Mouse (Mus musculus) limb, embryonic 12.5 days (tissue): ENCODE data around the gene Olfml2a. TPM values are rescaled to one million over a fixed set of nuclear protein-coding genes. Genes with fewer than 3 reads are reported as not detected.

Experiments
- ATAC-seq: fragments of 200-750 bp; cut with Nextera tagmentation; 2 replicates; pipeline ENCODE4 v1.8.0; 2017; ENCODE audit warnings: low read depth, moderate TSS enrichment; ENCODE audit not compliant: insufficient number of reproducible peaks, insufficient read depth, low FRiP score, low TSS enrichment
- H3K27ac ChIP-seq: fragments of 300-500 bp; sonication (generic); 2 replicates; pipeline ENCODE4 v1.5.1; 2016; ENCODE audit warnings: mild to moderate bottlenecking, moderate library complexity
- H3K27me3 ChIP-seq: fragments of 300-500 bp; sonication (generic); 2 replicates; pipeline ENCODE4 v1.6.1; 2016; ENCODE audit warnings: mild to moderate bottlenecking, moderate library complexity
- H3K36me3 ChIP-seq: fragments of 300-500 bp; sonication (generic); 2 replicates; pipeline ENCODE4 v1.6.1; 2016; ENCODE audit warnings: mild to moderate bottlenecking, moderate library complexity
- H3K4me1 ChIP-seq: fragments of 300-500 bp; sonication (generic); replicated peaks from 2 replicates; pipeline ENCODE4 v1.6.1; 2016
- H3K4me2 ChIP-seq: fragments of 300-500 bp; sonication (generic); 2 replicates; pipeline ENCODE4 v1.6.1; 2016; ENCODE audit warnings: mild to moderate bottlenecking, moderate library complexity
- H3K4me3 ChIP-seq: fragments of 300-500 bp; sonication (generic); replicated peaks from 2 replicates; pipeline ENCODE4 v1.5.1; 2016; ENCODE audit warnings: mild to moderate bottlenecking
- H3K9ac ChIP-seq: fragments of 300-500 bp; sonication (generic); replicated peaks from 2 replicates; pipeline ENCODE4 v1.6.1; 2016; ENCODE audit warnings: mild to moderate bottlenecking, moderate library complexity
- H3K9me3 ChIP-seq: fragments of 300-500 bp; sonication (generic); 2 replicates; pipeline ENCODE4 v1.6.1; 2016; ENCODE audit warnings: mild to moderate bottlenecking, moderate library complexity
- WGBS: fragments of 180-500 bp; shearing (Covaris S2); methylation state at CpG from one replicate; pipeline ENCODE4 v1.1.7; 2016; 5-methylcytosine and 5-hydroxymethylcytosine counted together
- polyA plus RNA-seq: library from polyadenylated mRNA; unstranded; fragments of >200 nt; fragmentation: Nextera tagmentation; extraction: Ambion mirVana; gene quantifications from 2 replicates; pipeline ENCODE4 v1.2.1, GENCODE M21; 2016

The Olfml2a gene
- polyA plus RNA-seq, 1 experiment from 2014 or later, result 4.7 TPM

GRCm38 (mm10) chr2:38924571-38924970 is 7.2 kb upstream of the Olfml2a start:
- H3K4me3 ChIP-seq, result peak overlapping the region; percentile 83

DNA sequence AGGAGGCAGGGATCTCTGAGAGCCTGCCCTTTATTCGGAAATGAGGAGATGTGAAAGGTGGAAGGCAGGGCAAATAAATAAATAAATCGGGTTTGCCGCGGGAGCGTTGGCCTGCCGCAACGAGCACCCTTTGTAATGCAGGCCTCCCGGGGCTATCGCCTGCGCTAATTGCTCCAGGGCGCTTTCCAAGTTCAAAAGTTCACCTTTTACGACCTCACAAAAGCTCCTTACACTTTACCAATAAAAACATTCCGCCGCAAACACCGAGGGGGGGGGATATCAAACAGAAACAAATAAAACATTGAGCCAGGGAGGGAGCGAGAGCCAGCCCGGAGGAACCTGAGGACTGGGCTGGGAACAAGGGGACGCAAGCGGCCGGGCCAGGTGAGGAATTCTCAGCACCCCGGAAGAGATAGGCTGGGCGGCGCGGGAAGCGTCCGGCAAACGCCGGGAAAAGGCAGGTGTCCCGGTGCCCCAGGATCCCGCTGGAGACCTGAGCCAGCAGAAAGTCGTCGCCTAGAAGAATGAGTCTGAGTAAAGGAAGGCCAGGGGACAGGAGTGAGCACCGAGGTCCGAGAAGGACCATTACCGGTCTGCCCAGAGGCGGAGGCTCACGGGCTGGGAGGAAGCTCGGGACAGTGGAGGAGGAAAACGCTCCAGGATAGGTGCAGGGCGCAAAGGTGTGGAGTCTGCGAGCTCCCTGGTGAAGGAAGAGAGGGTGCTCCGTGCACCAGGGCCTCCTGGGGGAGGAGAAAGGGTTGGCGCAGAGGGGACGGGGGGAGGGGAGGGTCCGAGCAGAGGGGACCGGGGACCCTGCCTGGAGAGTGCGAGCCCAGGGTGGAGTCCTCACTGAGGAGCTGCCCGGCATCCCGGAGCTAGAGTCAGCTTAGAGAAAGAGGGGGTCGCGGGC is 6.4 kb upstream of the Olfml2a start:
- Histone ChIP-seq H3K36me3 (no peaks in the 10 kb centered on the region), H3K27ac (no peak overlapping the region)
- WGBS, result under 1% methylated on average over 46 of the region's 51 CpGs

More at GRCm38 (mm10) chr2:38924571-38924970, 7.2 kb upstream of the Olfml2a start:
- no peak for ATAC-seq
- Histone ChIP-seq H3K27ac (no peak overlapping the region), H3K9ac (no peak overlapping the region), H3K4me1 (peaks cover 13% of the 10 kb centered on the region), H3K4me2 (peak overlapping the region; percentile 99), H3K27me3 (peaks cover 13% of the 10 kb centered on the region), H3K36me3 (no peaks in the 10 kb centered on the region), H3K9me3 (no peaks in the 10 kb centered on the region)
- WGBS, result under 1% methylated on average over 10 of the region's 10 CpGs

DNA sequence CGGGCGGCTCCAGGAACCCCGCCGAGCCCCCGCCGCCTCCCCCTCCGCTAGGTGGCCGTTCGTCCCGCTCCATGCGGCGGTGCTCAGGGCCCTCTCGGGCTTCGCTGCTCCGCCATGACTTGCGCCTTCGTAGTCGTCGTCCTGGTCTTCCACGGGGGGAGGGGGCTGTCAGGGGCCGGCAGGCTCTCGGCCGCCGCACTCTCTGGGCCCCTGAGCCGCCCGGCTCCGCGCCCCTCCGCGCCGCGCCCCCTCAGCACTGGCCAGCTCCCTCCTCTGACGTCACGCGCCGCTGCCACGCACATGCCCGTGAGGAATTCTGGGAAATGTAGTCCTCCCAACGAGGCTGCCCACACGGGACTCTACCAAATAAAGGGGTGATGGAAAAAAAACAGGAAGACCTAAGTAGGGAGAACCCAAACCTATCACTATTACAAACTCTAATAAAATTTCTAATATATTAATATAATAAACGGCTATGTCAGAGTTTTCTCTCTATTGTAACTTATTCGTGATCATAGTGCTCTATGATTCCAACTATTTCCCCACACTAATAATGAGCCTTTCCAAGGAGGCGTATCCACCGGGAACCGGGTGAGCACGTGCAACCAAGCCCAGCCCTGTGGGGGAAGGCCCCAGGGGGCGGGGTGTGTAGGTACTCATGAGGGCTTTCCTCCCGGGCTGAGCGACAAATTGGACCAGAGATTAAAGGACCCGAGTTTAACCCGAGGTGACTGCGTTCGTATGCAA is 5.5 kb upstream of the Olfml2a start:
- Histone ChIP-seq H3K36me3 (no peaks in the 10 kb centered on the region), H3K4me3 (peak overlapping the region; percentile 83), H3K27ac (no peak overlapping the region), H3K27me3 (peaks cover 13% of the 10 kb centered on the region), H3K9me3 (no peaks in the 10 kb centered on the region), H3K4me2 (peak overlapping the region; percentile 99), H3K9ac (peak overlapping the region; percentile 65), H3K4me1 (peaks cover 14% of the 10 kb centered on the region)
- ATAC-seq, result peak; percentile 94
- WGBS, result under 1% methylated on average over 50 of the region's 53 CpGs

More for the DNA sequence above, 6.4 kb upstream of the Olfml2a start:
- H3K4me2 ChIP-seq, result peak overlapping the region; percentile 99
- H3K27me3 ChIP-seq, result peaks cover 13% of the 10 kb centered on the region
- peak overlapping the region; percentile 65 for H3K9ac ChIP-seq
- H3K9me3 ChIP-seq, result no peaks in the 10 kb centered on the region
- peak overlapping the region; percentile 83 for H3K4me3 ChIP-seq
- ATAC-seq, result peak; percentile 72
- peaks cover 13% of the 10 kb centered on the region for H3K4me1 ChIP-seq

DNA sequence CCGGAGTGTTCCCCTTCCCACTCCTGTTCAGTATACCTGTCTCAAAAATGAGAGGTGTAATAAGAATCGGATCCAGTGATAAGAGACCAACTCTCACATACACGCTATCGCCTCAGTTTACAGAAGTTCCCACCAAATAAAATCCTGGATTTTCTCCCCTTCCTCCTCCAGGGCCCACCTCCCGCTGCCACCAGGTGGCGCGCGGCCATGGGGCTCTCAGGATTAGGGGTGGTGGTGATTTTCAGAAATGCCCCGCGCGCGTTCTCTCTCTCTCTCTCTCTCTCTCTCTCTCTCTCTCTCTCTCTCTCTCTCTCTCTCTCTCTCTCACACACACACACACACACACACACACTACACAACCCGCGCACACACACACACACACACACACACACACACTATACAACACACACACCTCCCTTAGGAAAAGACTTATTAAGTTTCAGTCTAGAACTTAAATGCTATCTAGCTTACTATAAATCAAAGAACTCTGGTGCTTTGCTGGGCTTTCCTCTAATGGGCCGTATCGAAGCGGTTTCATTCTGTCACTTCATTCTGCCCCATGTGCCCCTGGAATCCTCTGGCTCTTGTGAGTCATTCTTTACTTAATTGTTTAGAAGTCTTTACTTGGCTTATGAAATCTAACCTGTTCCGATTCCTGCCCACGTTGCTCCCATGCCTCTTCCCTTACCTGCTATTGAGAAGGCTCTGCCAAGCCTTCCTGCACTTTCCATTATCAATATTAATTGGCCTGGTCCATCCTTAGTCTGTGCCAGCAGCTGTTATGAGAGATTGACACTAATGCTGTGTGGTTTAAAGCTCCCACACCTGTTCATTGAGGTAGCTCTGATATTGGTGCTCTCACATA is 4.4 kb upstream of the Olfml2a start, which contains the start of gene Nr6a1:
Nr6a1 (minus strand) TSS at position 574 of the 865 bp plus-strand sequence.
- peak within 1 kb of the TSS; percentile 41 for H3K4me3 ChIP-seq
- H3K27ac ChIP-seq, result no peak within 1 kb of the TSS
- WGBS, result 9% methylated on average over 18 of the region's 19 CpGs
- peak; percentile 4; the same call in 1 of the 2 replicates for ATAC-seq
- no peaks in the 10 kb centered on the region for H3K36me3 ChIP-seq
- H3K27me3 ChIP-seq, result peaks cover 15% of the 10 kb centered on the region
- no peak within 1 kb of the TSS; the same call in 1 of the 2 replicates for H3K9ac ChIP-seq
- H3K4me2 ChIP-seq, result peak within 1 kb of the TSS; percentile 99
- peaks cover 20% of the 10 kb centered on the region for H3K4me1 ChIP-seq
- no peaks in the 10 kb centered on the region for H3K9me3 ChIP-seq

- Histone ChIP-seq H3K9ac (no peak overlapping the region), H3K4me3 (no peak overlapping the region), H3K27ac (no peak overlapping the region), H3K36me3 (no peaks in the 10 kb centered on the region), H3K4me1 (peaks cover 33% of the 10 kb centered on the region), H3K4me2 (no peak overlapping the region), H3K27me3 (peaks cover 4% of the 10 kb centered on the region; the same call in 1 of the 2 replicates), H3K9me3 (no peaks in the 10 kb centered on the region)
- 45% methylated on average over 2 of the region's 2 CpGs for WGBS
- no peak for ATAC-seq
Observed at GRCm38 (mm10) chr2:38930269-38930668, 1.5 kb upstream of the Olfml2a start.

DNA sequence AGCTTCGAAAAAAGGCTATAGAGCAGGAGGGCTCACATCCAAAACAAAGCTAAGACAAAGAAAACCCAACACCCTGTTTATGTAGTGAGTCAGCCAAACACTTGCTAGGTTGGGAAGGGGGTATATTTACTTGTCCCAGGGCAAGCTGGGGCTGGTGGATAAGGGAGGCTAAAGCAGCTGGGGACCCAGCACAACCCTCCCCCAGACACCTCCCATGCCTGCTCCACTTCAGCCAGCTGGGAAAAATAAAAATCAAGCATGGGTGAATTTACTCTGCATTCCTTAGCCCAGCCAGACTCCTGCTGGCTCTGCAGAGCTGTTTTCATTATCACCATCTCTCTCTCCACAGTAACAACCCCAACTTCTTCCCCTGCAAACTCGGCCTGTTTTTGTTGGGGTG is 2.2 kb downstream of the Olfml2a start:
- Histone ChIP-seq H3K27ac (peak overlapping the region; percentile 85), H3K9ac (no peak overlapping the region), H3K4me3 (no peak overlapping the region), H3K27me3 (peaks cover 4% of the 10 kb centered on the region; the same call in 1 of the 2 replicates), H3K4me2 (peak overlapping the region; percentile 26), H3K9me3 (no peaks in the 10 kb centered on the region), H3K4me1 (peaks cover 30% of the 10 kb centered on the region), H3K36me3 (no peaks in the 10 kb centered on the region)
- peak; percentile 34; the same call in 1 of the 2 replicates for ATAC-seq
- WGBS, result 28% methylated on average over 2 of the region's 2 CpGs

- peaks cover 4% of the 10 kb centered on the region; the same call in 1 of the 2 replicates for H3K27me3 ChIP-seq
- no peak for ATAC-seq
- peaks cover 30% of the 10 kb centered on the region for H3K4me1 ChIP-seq
- H3K27ac ChIP-seq, result peak overlapping the region; percentile 85
- H3K36me3 ChIP-seq, result no peaks in the 10 kb centered on the region
- whole genome bisulfite sequencing, result 31% methylated on average over 5 of the region's 5 CpGs
- H3K4me3 ChIP-seq, result no peak overlapping the region
- peak overlapping the region; percentile 26 for H3K4me2 ChIP-seq
- H3K9ac ChIP-seq, result no peak overlapping the region; the same call in 1 of the 2 replicates
- no peaks in the 10 kb centered on the region for H3K9me3 ChIP-seq
Observed at GRCm38 (mm10) chr2:38934936-38935335, 3.2 kb downstream of the Olfml2a start.

- no peak for ATAC-seq
- Histone ChIP-seq H3K27ac (no peak overlapping the region), H3K9me3 (no peaks in the 10 kb centered on the region), H3K4me3 (no peak overlapping the region), H3K4me2 (no peak overlapping the region), H3K36me3 (no peaks in the 10 kb centered on the region), H3K27me3 (peaks cover 4% of the 10 kb centered on the region; the same call in 1 of the 2 replicates), H3K4me1 (peaks cover 25% of the 10 kb centered on the region), H3K9ac (no peak overlapping the region)
- 80% methylated on average over 9 of the region's 9 CpGs for WGBS
Observed at GRCm38 (mm10) chr2:38936721-38937378, 5.1 kb downstream of the Olfml2a start.

DNA sequence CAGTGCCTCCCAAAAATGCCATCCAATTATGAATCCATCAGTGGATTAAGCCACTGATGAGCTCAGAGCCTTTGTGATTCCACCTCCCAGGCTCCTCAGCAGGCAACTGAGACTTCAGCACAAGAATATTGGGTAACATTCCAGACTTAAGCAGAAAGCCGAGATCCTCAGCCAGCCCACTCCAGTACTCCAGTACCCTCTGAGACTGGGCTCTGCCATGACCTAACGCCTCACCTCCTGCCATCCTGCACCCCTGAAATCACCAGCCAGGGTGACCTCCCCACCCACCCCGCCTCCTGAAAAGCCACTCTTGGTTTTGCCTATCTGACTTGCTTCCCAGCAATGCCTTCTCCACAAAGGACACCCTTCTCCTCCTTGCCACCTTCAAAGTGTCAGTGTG is 5.6 kb downstream of the Olfml2a start:
- WGBS, result 82% methylated on average over 3 of the region's 3 CpGs
- no peak for ATAC-seq
- no peak overlapping the region for H3K9ac ChIP-seq

GRCm38 (mm10) chr2:38938007-38938406 is 6.2 kb downstream of the Olfml2a start:
- ATAC-seq, result no peak
- Histone ChIP-seq H3K36me3 (no peaks in the 10 kb centered on the region), H3K4me2 (no peak overlapping the region), H3K4me1 (peaks cover 22% of the 10 kb centered on the region), H3K9ac (no peak overlapping the region), H3K27me3 (no peaks in the 10 kb centered on the region), H3K27ac (no peak overlapping the region), H3K4me3 (no peak overlapping the region), H3K9me3 (no peaks in the 10 kb centered on the region)
- WGBS, result 71% methylated on average over 1 of the region's 1 CpGs

More for the DNA sequence above, 5.6 kb downstream of the Olfml2a start:
- Histone ChIP-seq H3K4me3 (no peak overlapping the region), H3K36me3 (no peaks in the 10 kb centered on the region), H3K4me2 (no peak overlapping the region), H3K27ac (no peak overlapping the region), H3K27me3 (peaks cover 2% of the 10 kb centered on the region; the same call in 1 of the 2 replicates), H3K9me3 (no peaks in the 10 kb centered on the region), H3K4me1 (peaks cover 22% of the 10 kb centered on the region)
